Mouse (Mus musculus): ENCODE data around the gene Phc3. TPM values are rescaled to one million over a fixed set of nuclear protein-coding genes. Genes with fewer than 3 reads are reported as not detected.

Gene Phc3
- polyA plus RNA-seq, 1 experiment = 8.6 TPM

DNA sequence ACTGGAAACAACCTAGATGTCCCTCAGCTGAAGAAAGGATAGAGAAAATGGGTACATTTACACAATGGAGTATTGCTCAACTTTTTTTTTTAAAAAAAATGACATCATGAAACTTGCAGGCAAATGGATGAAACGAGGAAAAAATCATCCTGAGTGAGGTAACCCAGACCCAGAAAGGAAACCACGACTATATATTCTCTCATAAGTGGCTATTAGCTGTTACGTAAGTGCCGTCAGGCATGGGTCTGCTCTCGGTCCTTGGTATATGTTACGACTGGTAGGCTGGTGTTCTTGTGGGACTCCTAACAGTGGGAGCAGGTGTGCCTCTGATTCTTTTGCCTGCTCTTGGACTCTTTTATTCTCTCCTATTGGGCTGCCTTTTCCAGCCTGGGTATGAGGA is 12.9 kb downstream of the Phc3 start:
- no peaks in the 10 kb centered on the region for H3K4me1 ChIP-seq (ENCODE audit: control insufficient read depth, insufficient read depth, insufficient read length, low read length)
- H3K4me3 ChIP-seq (ENCODE audit: insufficient read depth, low read depth, low read length) = no peak overlapping the region
- H3K27ac ChIP-seq (replicated peaks; ENCODE audit: low read depth, low read length) = no peak overlapping the region

DNA sequence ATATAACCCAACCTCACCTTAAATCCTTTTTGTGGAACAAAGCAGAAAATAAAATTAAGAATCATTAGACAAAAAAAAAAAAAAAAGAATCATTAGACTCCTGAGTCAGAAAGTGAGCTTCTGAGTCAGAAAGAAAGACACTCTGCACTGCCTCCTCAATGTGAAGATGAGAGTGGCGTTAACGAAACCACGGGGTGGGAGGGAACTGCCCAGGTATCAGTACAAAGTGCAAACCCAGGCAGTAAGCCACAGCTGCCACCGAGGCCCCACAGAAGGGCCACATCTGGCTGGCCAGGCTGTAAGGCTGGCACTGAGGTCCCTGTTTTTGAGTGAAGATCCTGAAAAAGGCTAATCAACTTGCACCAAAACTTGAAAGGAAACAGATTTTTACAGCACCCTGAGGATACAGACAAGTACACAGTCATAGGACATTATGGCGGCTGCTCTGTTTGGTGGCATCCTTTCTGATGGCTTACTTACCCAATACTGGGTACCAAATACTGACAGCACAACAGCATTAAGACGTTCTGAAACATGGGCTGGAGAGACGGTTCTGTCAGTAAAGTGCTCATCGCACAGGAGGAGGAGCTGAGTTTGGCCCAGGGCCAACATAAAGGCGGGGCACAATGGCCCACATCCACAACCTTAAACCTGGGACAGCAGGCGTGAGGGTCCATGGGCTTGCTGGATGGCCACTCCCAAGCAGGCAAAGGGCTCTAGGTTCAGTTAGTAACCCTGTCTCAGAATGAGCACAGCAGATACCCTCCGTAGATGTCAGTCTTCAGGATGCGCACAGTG is 16.7 kb downstream of the Phc3 start:
- Histone ChIP-seq H3K4me1 (ENCODE audit: control insufficient read depth, insufficient read depth, insufficient read length, low read length) (no peaks in the 10 kb centered on the region), H3K27ac (replicated peaks; ENCODE audit: low read depth, low read length) (no peak overlapping the region), H3K4me3 (ENCODE audit: insufficient read depth, low read depth, low read length) (no peak overlapping the region)

DNA sequence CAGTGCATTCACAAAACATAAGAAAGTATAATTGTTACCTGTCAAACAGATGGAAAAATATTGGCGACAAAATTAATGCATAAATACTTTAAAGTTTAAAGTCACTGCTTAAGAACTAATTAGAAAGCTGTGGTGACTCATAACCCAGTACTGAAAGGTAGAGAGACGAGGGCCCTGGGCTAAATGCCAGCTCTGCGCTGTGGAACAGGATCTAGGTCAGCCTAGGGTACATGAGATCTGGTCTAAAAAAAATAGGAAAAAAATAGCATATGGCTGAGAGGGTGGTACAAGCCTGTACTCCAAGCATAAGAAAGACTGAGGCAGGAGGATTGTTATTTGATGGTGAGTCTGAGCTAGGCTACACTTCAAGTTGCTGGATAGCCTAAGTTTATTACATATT is 17.6 kb downstream of the Phc3 start:
- Histone ChIP-seq H3K4me1 (ENCODE audit: control insufficient read depth, insufficient read depth, insufficient read length, low read length) (no peaks in the 10 kb centered on the region), H3K27ac (replicated peaks; ENCODE audit: low read depth, low read length) (no peak overlapping the region), H3K4me3 (ENCODE audit: insufficient read depth, low read depth, low read length) (no peak overlapping the region)

DNA sequence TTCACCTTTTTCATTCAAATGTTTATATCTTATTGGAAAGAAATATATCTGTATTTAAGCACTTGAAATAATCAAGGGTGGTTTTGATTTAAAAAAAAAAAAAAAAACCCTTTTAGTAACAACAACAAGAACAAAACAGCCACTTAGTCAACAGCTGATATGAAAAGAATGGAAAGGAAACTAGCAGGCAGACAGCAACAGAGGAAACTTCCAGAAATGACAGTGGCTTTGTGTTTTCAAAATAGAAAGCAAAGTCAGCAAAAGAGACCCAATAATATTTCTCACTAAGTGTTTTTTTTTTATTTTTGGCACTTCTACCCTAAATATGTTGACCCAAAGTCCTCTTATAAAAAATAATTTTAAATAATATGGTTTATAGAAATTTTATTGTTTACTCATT is 34.8 kb downstream of the Phc3 start:
- no peak overlapping the region for H3K4me3 ChIP-seq (ENCODE audit: insufficient read depth, low read depth, low read length)
- no peak overlapping the region for H3K27ac ChIP-seq (replicated peaks; ENCODE audit: low read depth, low read length)
- no peaks in the 10 kb centered on the region for H3K4me1 ChIP-seq (ENCODE audit: control insufficient read depth, insufficient read depth, insufficient read length, low read length)

DNA sequence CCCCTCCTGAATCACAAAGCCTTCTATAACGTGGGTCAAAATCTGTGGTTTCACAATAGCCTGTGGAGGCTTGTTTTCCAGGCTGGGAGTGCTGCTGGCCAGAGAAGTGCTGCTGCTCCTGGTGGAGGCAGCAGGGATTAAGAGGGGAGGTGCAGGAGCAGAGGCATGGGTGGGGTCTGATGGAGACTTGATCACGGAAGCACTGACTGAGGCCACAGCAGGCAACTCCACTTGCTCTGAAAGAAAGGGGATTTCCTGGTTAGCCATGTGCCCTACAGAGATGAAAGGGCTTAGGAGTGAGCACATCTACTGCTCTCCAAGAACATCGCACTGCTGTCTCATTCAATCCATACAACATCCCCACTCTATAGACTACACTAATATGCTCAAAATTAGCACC is 39.4 kb downstream of the Phc3 start:
- Histone ChIP-seq H3K4me1 (ENCODE audit: control insufficient read depth, insufficient read depth, insufficient read length, low read length) (peaks cover 7% of the 10 kb centered on the region; the same call in 1 of the 2 replicates), H3K27ac (replicated peaks; ENCODE audit: low read depth, low read length) (no peak overlapping the region; the same call in 1 of the 2 replicates)

DNA sequence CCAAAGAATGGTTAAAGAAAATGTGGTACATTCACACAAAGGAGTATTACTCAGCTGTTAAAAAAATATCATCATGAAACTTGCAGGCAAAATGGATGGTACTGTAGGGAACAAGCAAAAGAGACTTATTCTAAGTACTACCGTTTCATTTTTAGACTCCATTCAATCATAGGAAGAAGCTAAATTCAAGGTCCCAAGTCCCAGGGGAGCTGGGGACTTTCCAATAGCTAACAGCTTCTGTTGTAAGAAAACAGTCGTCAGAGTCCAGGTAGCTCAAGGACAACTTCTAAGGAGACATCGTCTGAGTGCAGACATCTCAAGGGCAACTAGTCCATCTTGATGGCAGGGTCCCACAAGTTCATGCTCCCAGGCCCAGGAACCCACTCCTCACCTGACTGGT is 41.6 kb downstream of the Phc3 start:
- H3K27ac ChIP-seq (replicated peaks; ENCODE audit: low read depth, low read length) = no peak overlapping the region
- no peak overlapping the region for H3K4me3 ChIP-seq (ENCODE audit: insufficient read depth, low read depth, low read length)
- peaks cover 7% of the 10 kb centered on the region; the same call in 1 of the 2 replicates for H3K4me1 ChIP-seq (ENCODE audit: control insufficient read depth, insufficient read depth, insufficient read length, low read length)

More for the DNA sequence above, 39.4 kb downstream of the Phc3 start:
- no peak overlapping the region for H3K4me3 ChIP-seq (ENCODE audit: insufficient read depth, low read depth, low read length)

DNA sequence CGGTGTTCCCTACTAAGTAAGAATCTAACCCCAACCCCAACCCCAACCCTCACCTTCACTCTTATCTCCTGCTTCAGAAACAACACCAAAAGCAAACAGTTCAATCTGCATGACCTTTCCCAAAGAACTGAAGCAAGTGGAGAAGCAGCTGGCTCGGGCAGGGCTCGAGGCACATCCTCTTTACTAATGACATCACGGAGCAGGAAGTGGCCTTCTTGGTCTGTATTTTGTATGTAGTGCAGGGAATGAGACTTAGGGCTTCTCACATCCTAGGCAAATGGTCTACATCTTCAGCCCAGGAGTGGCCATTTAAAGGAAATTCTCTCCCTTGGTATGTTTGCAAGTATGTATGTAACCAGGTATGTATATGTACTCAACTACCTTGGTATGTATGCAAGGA is 52.1 kb downstream of the Phc3 start:
- Histone ChIP-seq H3K27ac (replicated peaks; ENCODE audit: low read depth, low read length) (no peak overlapping the region), H3K4me1 (ENCODE audit: control insufficient read depth, insufficient read depth, insufficient read length, low read length) (peaks cover 4% of the 10 kb centered on the region), H3K4me3 (ENCODE audit: insufficient read depth, low read depth, low read length) (no peak overlapping the region)

DNA sequence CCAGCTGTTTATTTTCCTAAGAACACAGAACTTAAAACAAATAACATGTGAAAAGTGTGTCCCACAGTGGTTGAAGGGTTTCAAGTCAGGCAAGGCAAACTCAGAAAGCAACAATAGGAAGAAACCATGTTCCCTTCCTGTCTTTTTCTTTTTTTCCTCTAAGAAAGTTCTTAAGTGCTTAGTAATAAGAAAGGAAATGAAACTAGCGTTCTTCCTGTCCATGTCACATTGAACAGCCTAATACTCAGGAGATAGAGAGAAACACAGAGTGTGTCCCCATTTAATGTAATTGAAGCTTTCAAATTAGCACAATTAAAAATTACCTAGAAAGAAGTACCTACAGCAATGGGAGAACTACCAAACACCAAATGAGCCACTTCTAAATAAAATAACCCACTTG is 64.6 kb downstream of the Phc3 start:
- Histone ChIP-seq H3K4me3 (ENCODE audit: insufficient read depth, low read depth, low read length) (no peak overlapping the region), H3K4me1 (ENCODE audit: control insufficient read depth, insufficient read depth, insufficient read length, low read length) (peaks cover 7% of the 10 kb centered on the region), H3K27ac (replicated peaks; ENCODE audit: low read depth, low read length) (peak overlapping the region; percentile 60; the same call in 1 of the 2 replicates)

DNA sequence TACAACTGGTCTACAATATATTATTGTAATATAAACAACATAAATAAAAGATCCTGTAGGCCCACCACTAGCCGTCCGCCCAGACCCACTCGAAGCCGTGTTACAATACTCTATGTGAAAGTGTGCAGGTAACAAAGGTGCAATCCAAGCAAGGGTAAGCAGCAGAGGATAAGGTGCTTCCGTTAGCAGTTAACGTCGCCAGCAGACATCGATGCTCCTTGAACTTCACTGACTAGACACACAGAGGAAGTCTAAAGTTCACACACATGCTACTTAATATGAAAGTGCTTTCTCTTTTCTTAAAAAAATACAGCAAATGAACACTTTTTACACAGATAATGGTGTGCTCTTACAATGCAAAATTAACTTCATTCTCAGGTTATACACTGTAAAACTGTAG is 69.8 kb downstream of the Phc3 start:
- Histone ChIP-seq H3K4me3 (ENCODE audit: insufficient read depth, low read depth, low read length) (no peak overlapping the region), H3K27ac (replicated peaks; ENCODE audit: low read depth, low read length) (no peak overlapping the region), H3K4me1 (ENCODE audit: control insufficient read depth, insufficient read depth, insufficient read length, low read length) (peaks cover 2% of the 10 kb centered on the region; the same call in 1 of the 2 replicates)

DNA sequence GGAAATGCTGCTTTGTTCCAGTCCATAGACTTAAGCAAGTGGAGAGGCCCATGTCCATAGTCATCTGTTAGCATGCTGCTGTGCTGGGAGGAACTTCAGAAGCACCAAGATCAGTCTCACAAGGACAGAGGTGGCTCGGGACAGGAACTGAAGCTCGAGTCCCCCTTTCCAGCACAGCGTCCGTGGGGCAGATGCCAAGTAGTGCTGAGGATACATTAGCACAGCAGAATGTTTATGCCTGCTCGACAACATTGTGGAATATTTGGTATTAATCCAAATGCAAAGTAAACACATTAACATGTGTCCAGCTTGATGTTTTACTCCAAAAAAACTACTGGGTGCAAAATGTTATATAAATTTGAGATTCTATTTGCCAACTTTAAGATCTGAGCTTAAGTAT is 72.5 kb downstream of the Phc3 start:
- Histone ChIP-seq H3K4me3 (ENCODE audit: insufficient read depth, low read depth, low read length) (no peak overlapping the region), H3K4me1 (ENCODE audit: control insufficient read depth, insufficient read depth, insufficient read length, low read length) (no peaks in the 10 kb centered on the region; the same call in 1 of the 2 replicates), H3K27ac (replicated peaks; ENCODE audit: low read depth, low read length) (peak overlapping the region; percentile 32)

DNA sequence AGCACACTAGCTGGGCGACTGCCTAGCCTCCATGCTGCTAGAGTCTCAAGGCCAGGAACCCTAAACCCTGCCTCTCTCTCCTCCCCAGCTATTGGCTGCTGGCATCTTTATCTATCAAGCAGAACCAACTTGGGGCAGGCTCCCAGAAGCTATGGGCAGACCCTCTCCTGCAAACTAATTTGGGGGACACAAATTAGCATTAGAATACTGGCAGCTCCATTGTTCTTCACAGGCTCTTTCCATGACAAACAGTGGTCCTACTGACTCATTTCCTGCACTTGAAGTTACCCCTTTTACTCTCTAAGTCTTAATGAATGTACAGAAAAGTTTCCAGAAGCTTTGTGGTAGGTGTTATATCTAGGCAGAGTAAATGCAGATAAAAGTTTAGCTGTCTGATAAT is 80.2 kb downstream of the Phc3 start:
- peaks cover 11% of the 10 kb centered on the region for H3K4me1 ChIP-seq (ENCODE audit: control insufficient read depth, insufficient read depth, insufficient read length, low read length)
- no peak overlapping the region for H3K4me3 ChIP-seq (ENCODE audit: insufficient read depth, low read depth, low read length)
- H3K27ac ChIP-seq (replicated peaks; ENCODE audit: low read depth, low read length) = no peak overlapping the region

DNA sequence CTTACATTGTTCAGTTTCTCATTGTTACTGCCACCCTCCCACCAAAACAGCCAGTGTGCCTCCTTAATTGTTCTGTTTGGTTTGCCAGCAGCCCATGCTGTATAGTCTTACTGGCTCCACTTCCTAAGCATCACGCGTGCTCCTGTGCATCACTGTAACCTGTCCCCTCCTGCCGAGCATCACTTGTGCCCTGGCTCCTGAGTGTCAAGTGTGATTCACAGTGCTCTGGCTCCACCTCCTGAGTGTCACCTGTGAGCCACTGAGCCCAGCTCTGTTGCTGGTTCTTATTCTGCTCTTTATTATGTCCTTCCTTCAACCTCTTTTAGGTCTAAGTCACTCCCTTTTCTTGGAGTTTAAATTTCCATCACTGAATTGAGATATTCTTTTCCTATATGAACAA is 81.8 kb downstream of the Phc3 start:
- H3K27ac ChIP-seq (replicated peaks; ENCODE audit: low read depth, low read length) = no peak overlapping the region
- peaks cover 11% of the 10 kb centered on the region for H3K4me1 ChIP-seq (ENCODE audit: control insufficient read depth, insufficient read depth, insufficient read length, low read length)
- no peak overlapping the region for H3K4me3 ChIP-seq (ENCODE audit: insufficient read depth, low read depth, low read length)

DNA sequence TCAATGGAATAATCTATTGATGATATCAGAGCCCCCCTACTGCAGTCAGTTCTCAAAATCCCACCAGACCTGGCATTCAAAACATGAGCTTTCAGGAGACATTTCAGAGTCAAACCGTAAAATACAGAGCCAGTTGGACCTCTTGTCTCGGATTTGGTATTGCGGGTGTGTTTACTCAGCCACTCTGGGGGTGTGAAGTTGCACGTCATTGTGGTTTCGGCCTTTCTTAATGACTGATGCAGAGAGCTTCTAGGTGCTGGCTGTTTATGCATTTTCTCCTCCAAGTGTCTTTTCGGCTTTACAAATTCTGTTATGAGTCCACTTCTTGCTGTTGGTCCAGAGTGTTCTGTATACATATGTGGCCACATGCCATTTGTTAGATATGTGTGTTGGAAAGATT is 92.5 kb downstream of the Phc3 start:
- Histone ChIP-seq H3K27ac (replicated peaks; ENCODE audit: low read depth, low read length) (no peak overlapping the region), H3K4me3 (ENCODE audit: insufficient read depth, low read depth, low read length) (no peak overlapping the region), H3K4me1 (ENCODE audit: control insufficient read depth, insufficient read depth, insufficient read length, low read length) (peaks cover 16% of the 10 kb centered on the region)

DNA sequence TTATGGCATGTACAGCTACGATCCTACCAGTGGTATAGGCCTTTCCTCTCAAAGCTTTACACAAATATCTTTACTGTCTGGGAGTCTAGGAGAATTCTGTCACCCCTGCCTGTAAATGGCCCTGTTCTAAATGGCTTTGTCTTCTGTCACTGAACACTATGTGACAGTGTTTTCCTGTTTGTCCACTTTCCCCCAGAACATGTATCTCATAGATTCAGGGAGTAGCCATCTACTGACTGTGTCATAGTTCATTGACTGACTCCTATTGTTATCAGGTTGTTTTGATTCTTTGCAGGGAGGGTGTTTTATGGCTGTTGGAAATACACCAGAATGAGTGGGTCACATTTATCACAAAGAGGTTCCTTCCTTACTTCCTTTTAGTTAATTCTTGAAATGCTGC is 99.2 kb downstream of the Phc3 start:
- Histone ChIP-seq H3K4me3 (ENCODE audit: insufficient read depth, low read depth, low read length) (no peak overlapping the region), H3K27ac (replicated peaks; ENCODE audit: low read depth, low read length) (peak overlapping the region; percentile 100), H3K4me1 (ENCODE audit: control insufficient read depth, insufficient read depth, insufficient read length, low read length) (peaks cover 26% of the 10 kb centered on the region)

DNA sequence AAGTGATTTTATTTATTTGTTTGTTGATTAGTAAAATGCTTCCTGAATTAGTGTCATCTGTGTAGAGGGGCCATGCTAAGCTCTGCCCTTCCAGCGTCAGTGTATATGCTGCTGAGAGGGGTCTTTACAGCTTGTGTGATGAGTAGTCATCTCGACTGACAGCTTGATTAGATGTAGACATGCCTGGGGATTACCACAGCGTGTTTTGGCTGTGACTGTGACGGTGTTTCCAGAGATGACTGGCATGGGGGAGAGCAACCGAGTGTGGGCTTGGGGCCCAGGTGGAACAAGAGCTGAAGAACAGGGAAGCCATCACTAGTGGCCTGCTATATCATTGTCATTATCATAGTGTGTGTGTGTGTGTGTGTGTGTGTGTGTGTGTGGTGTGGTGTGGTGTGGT is 100.6 kb downstream of the Phc3 start:
- Histone ChIP-seq H3K4me1 (ENCODE audit: control insufficient read depth, insufficient read depth, insufficient read length, low read length) (peaks cover 38% of the 10 kb centered on the region), H3K27ac (replicated peaks; ENCODE audit: low read depth, low read length) (peak overlapping the region; percentile 89), H3K4me3 (ENCODE audit: insufficient read depth, low read depth, low read length) (no peak overlapping the region)

DNA sequence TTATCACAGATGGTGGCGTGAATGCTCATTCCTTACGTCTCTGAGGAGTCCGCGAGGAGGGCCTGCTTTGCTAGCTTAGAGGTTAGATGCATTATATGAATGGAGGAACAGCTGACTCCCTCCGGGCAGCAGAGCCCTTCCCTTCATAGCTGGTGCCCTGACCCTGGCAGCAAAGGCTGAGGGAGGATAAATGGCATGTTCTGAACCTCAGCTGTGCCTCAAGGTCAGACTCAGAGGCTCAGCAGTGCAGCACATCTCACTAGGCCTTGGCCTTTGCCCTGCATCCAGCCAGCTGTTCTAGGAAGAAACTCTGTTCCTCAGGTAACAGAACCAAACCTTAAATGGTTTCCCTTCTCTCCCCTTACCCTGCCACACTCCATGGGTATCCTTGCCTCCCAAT is 101.0 kb downstream of the Phc3 start:
- peaks cover 40% of the 10 kb centered on the region for H3K4me1 ChIP-seq (ENCODE audit: control insufficient read depth, insufficient read depth, insufficient read length, low read length)
- H3K4me3 ChIP-seq (ENCODE audit: insufficient read depth, low read depth, low read length) = no peak overlapping the region
- H3K27ac ChIP-seq (replicated peaks; ENCODE audit: low read depth, low read length) = peak overlapping the region; percentile 89
